Mouse (Mus musculus) liver, embryonic 11.5 days (tissue): ENCODE results near the gene Olfr56. TPM values are rescaled to one million over a fixed set of nuclear protein-coding genes. Genes with fewer than 3 reads are reported as not detected.
"Not testable (repeated sequence)": the region's sequence is repeated elsewhere in the genome, so short reads cannot be mapped to it uniquely, and the experiment has no call there.

ENCODE experiments used
- ATAC-seq: fragments of 200-750 bp; cut with Nextera tagmentation; replicated peaks from 2 replicates; pipeline ENCODE4 v1.8.0; 2017; ENCODE audit warnings: moderate number of reproducible peaks, mild to moderate bottlenecking, moderate TSS enrichment, moderate library complexity; ENCODE audit not compliant: low FRiP score
- DNase-seq: peaks from one replicate; pipeline ENCODE4 v3.0.0-alpha.2; 2017; ENCODE audit warnings: low spot score
- H3K27ac ChIP-seq: fragments of 300-500 bp; sonication (generic); 2 replicates; pipeline ENCODE4 v1.5.1; 2014; ENCODE audit warnings: mild to moderate bottlenecking, low read depth, low read length, control low read depth
- H3K27me3 ChIP-seq: fragments of 300-500 bp; sonication (generic); replicated peaks from 2 replicates; pipeline ENCODE4 v1.6.1; 2014; ENCODE audit warnings: low read length, mixed read lengths; ENCODE audit not compliant: control insufficient read depth, insufficient read depth
- H3K36me3 ChIP-seq: fragments of 300-500 bp; sonication (generic); 2 replicates; pipeline ENCODE4 v1.6.1; 2014; ENCODE audit warnings: mild to moderate bottlenecking, low read length, moderate library complexity, mixed read lengths; ENCODE audit not compliant: control insufficient read depth, insufficient read depth
- H3K4me1 ChIP-seq: fragments of 300-500 bp; sonication (generic); replicated peaks from 2 replicates; pipeline ENCODE4 v1.6.1; 2014; ENCODE audit warnings: low read length, mixed read lengths; ENCODE audit not compliant: control insufficient read depth, insufficient read depth
- H3K4me2 ChIP-seq: fragments of 300-500 bp; sonication (generic); 2 replicates; pipeline ENCODE4 v1.6.1; 2014; ENCODE audit warnings: mild to moderate bottlenecking, control low read depth, moderate library complexity
- H3K4me3 ChIP-seq: fragments of 300-500 bp; sonication (generic); 2 replicates; pipeline ENCODE4 v1.5.1; 2014; ENCODE audit warnings: low read depth, low read length, control low read depth
- H3K9ac ChIP-seq: fragments of 300-500 bp; sonication (generic); 2 replicates; pipeline ENCODE4 v1.6.1; 2014; ENCODE audit warnings: low read depth, low read length, control low read depth
- H3K9me3 ChIP-seq: fragments of 300-500 bp; sonication (generic); 2 replicates; pipeline ENCODE4 v1.6.1; 2016; ENCODE audit warnings: low read length, inconsistent platforms, mixed read lengths; ENCODE audit not compliant: control insufficient read depth
- WGBS: fragments of 180-500 bp; shearing (Covaris S2); extraction: QIAGEN DNeasy Blood & Tissue Kit; methylation state at CpG from one replicate; pipeline ENCODE4 v1.1.7; 2014; 5-methylcytosine and 5-hydroxymethylcytosine counted together
- polyA plus RNA-seq: library from polyadenylated mRNA; unstranded; fragments of >200 nt; fragmentation: Nextera tagmentation; extraction: Ambion mirVana; gene quantifications from 2 replicates; pipeline ENCODE4 v1.2.1, GENCODE M21; 2014

Olfr56 gene
- 0.10 TPM in 1 of 2 replicates, not detected in the other for polyA plus RNA-seq

GRCm38 (mm10) chr11:48978240-48978939, at the start of gene Olfr56:
Gene Olfr56, plus strand, starts transcription at chr11:48978889.
- H3K4me1 ChIP-seq, H3K27me3 ChIP-seq, H3K4me2 ChIP-seq, H3K9ac ChIP-seq, H3K36me3 ChIP-seq, DNase-seq, ATAC-seq, H3K27ac ChIP-seq, H3K9me3 ChIP-seq, H3K4me3 ChIP-seq: not testable (repeated sequence)
- no CpG with 5 or more reads among the region's 1 CpGs for WGBS

GRCm38 (mm10) chr11:48933422-48933821, 45.3 kb upstream of the Olfr56 start:
- not testable (repeated sequence) for H3K9me3 ChIP-seq, H3K4me2 ChIP-seq, H3K4me1 ChIP-seq, DNase-seq, H3K27ac ChIP-seq, H3K9ac ChIP-seq, H3K27me3 ChIP-seq, H3K36me3 ChIP-seq, H3K4me3 ChIP-seq, ATAC-seq
- WGBS, result 66% methylated on average over 1 of the region's 1 CpGs

- not testable (repeated sequence) for ATAC-seq, H3K27ac ChIP-seq, H3K27me3 ChIP-seq, H3K9me3 ChIP-seq, DNase-seq, H3K4me3 ChIP-seq, H3K4me1 ChIP-seq, H3K36me3 ChIP-seq, H3K9ac ChIP-seq, H3K4me2 ChIP-seq
- 75% methylated on average over 1 of the region's 1 CpGs for WGBS
Observed at GRCm38 (mm10) chr11:48933923-48934322, 44.8 kb upstream of the Olfr56 start.

- not testable (repeated sequence) for H3K4me3 ChIP-seq, H3K9ac ChIP-seq, H3K9me3 ChIP-seq, DNase-seq, H3K27me3 ChIP-seq, H3K36me3 ChIP-seq, H3K27ac ChIP-seq, ATAC-seq, H3K4me1 ChIP-seq, H3K4me2 ChIP-seq
- no CpG with 5 or more reads among the region's 3 CpGs for WGBS
Observed at GRCm38 (mm10) chr11:48935291-48935690, 43.4 kb upstream of the Olfr56 start.

GRCm38 (mm10) chr11:48939286-48939685, 39.4 kb upstream of the Olfr56 start:
- not testable (repeated sequence) for DNase-seq, H3K27ac ChIP-seq, H3K4me1 ChIP-seq, H3K4me2 ChIP-seq, H3K27me3 ChIP-seq, H3K9me3 ChIP-seq, H3K9ac ChIP-seq, H3K36me3 ChIP-seq, H3K4me3 ChIP-seq, ATAC-seq

- not testable (repeated sequence) for H3K4me2 ChIP-seq, H3K4me3 ChIP-seq, ATAC-seq, H3K9me3 ChIP-seq, H3K36me3 ChIP-seq, DNase-seq, H3K9ac ChIP-seq, H3K4me1 ChIP-seq, H3K27me3 ChIP-seq, H3K27ac ChIP-seq
- 88% methylated on average over 6 of the region's 6 CpGs for WGBS
Observed at GRCm38 (mm10) chr11:48946090-48946489, 32.6 kb upstream of the Olfr56 start, which contains the start of gene Psme2b. Gene Psme2b, minus strand, starts transcription at chr11:48946190.

GRCm38 (mm10) chr11:48974686-48975085, 4.0 kb upstream of the Olfr56 start:
- H3K27ac ChIP-seq, H3K4me2 ChIP-seq, ATAC-seq, H3K9me3 ChIP-seq, DNase-seq, H3K4me3 ChIP-seq, H3K27me3 ChIP-seq, H3K4me1 ChIP-seq, H3K9ac ChIP-seq, H3K36me3 ChIP-seq: not testable (repeated sequence)
- no CpG with 5 or more reads among the region's 1 CpGs for WGBS

- not testable (repeated sequence) for ATAC-seq, H3K4me3 ChIP-seq, H3K9ac ChIP-seq, H3K36me3 ChIP-seq, H3K27ac ChIP-seq, H3K27me3 ChIP-seq, H3K4me2 ChIP-seq, H3K9me3 ChIP-seq, DNase-seq, H3K4me1 ChIP-seq
- WGBS, result no CpG with 5 or more reads among the region's 3 CpGs
Observed at GRCm38 (mm10) chr11:48979251-48979650, 562 bp downstream of the Olfr56 start, which contains the start of gene 9930111J21Rik1. Gene 9930111J21Rik1, minus strand, starts transcription at chr11:48979398.

- not testable (repeated sequence) for H3K36me3 ChIP-seq, ATAC-seq, H3K27ac ChIP-seq, DNase-seq, H3K4me3 ChIP-seq, H3K9ac ChIP-seq, H3K9me3 ChIP-seq, H3K4me1 ChIP-seq, H3K27me3 ChIP-seq, H3K4me2 ChIP-seq
- no CpG with 5 or more reads among the region's 5 CpGs for WGBS
Observed at GRCm38 (mm10) chr11:48980052-48980451, 1.4 kb downstream of the Olfr56 start.
